Comparison of ENCODE assay signal across 8 mouse cellular contexts in genomic region chr12:22030717-22031116, GRCm38 (mm10).
DNase-seq lines count a peak whose midpoint lies in the region; ATAC-seq and TF ChIP-seq lines count a peak whose summit lies in the region.
"Not testable (repeated sequence)": the region's sequence is repeated elsewhere in the genome, so short reads cannot be mapped to it uniquely, and the experiment has no call there.

No protein-coding gene starts in this region.

- H3K4me2 ChIP-seq in hindbrain, embryonic 12.5 days (replicated peaks): peak overlapping the region; percentile 29
- peak overlapping the region; percentile 38 for H3K4me2 ChIP-seq in kidney, embryonic 16.5 days (replicated peaks; ENCODE audit: low read depth, low read length)
- peak overlapping the region; percentile 25; the same call in 1 of the 2 replicates for H3K4me2 ChIP-seq in liver, embryonic 12.5 days

- ATAC-seq in Patski: peak; percentile 92
- ATAC-seq in hindbrain, embryonic 12.5 days (ENCODE audit: low FRiP score); kidney, embryonic 16.5 days (ENCODE audit: low FRiP score, low TSS enrichment); liver, embryonic 12.5 days: not testable (repeated sequence)

- not testable (repeated sequence) for H3K4me1 ChIP-seq in hindbrain, embryonic 12.5 days; kidney, embryonic 16.5 days (ENCODE audit: insufficient read depth, low read length); liver, embryonic 12.5 days

- H3K27ac ChIP-seq in hindbrain, embryonic 12.5 days; kidney, embryonic 16.5 days (ENCODE audit: low read length); liver, embryonic 12.5 days: not testable (repeated sequence)

- not testable (repeated sequence) for TF ChIP-seq CTCF in Patski (IDR thresholded peaks at IDR 0.05)

- not testable (repeated sequence) for H3K27me3 ChIP-seq in Patski; hindbrain, embryonic 12.5 days; kidney, embryonic 16.5 days (ENCODE audit: insufficient read depth, low read length); liver, embryonic 12.5 days (replicated peaks)

- DNase-seq in Patski (ENCODE audit: low read depth, low spot score): not testable (repeated sequence)
- DNase-seq in embryo, embryonic 11 days: peak; percentile 8
- peak; percentile 5 for DNase-seq in gastrocnemius, postnatal 25 days
- peak; percentile 1 for DNase-seq in ovary, adult 18-20 months (ENCODE audit: low spot score)
- DNase-seq in thymus, postnatal 25 days: peak; percentile 18

- H3K9me3 ChIP-seq in hindbrain, embryonic 12.5 days (replicated peaks); kidney, embryonic 16.5 days (ENCODE audit: low read length); liver, embryonic 12.5 days (replicated peaks): not testable (repeated sequence)

- CTCF ChIA-PET in Patski (lab: Charles Lee): not testable (repeated sequence)

- POLR2A ChIA-PET in Patski (lab: Charles Lee): not testable (repeated sequence)

- H3K9ac ChIP-seq in hindbrain, embryonic 12.5 days; kidney, embryonic 16.5 days (replicated peaks; ENCODE audit: low read length); liver, embryonic 12.5 days: not testable (repeated sequence)

- in situ Hi-C loops in Patski (cut with MboI; ENCODE audit: low pct_unique_long_range_greater_than_20kb): not testable (repeated sequence)

- H3K4me3 ChIP-seq in hindbrain, embryonic 12.5 days: peak overlapping the region; percentile 18
- peak overlapping the region; percentile 23 for H3K4me3 ChIP-seq in kidney, embryonic 16.5 days (ENCODE audit: low read length)
- H3K4me3 ChIP-seq in liver, embryonic 12.5 days: peak overlapping the region; percentile 21; the same call in 1 of the 2 replicates

- 7% methylated on average over 41 of the region's 45 CpGs for WGBS in hindbrain, embryonic 12.5 days
- WGBS in kidney, embryonic 16.5 days: 3% methylated on average over 28 of the region's 45 CpGs
- 8% methylated on average over 45 of the region's 45 CpGs for WGBS in liver, embryonic 12.5 days (ENCODE audit: insufficient replicate concordance)

- not testable (repeated sequence) for H3K36me3 ChIP-seq in hindbrain, embryonic 12.5 days; kidney, embryonic 16.5 days (ENCODE audit: insufficient read depth, low read length); liver, embryonic 12.5 days
